Mouse (Mus musculus) c-Kit-positive CD71-negative TER-119-negative erythroid progenitor cells, embryonic 14.5 days (primary cell): Measurements from ENCODE around the gene 1600015I10Rik.
"Not testable (repeated sequence)": the region's sequence is repeated elsewhere in the genome, so short reads cannot be mapped to it uniquely, and the experiment has no call there.

ENCODE experiments used
- DNase-seq: peaks from one replicate; pipeline ENCODE4 v3.0.0-alpha.2; 2013; ENCODE audit warnings: low read depth

The 1600015I10Rik gene

GRCm38 (mm10) chr6:48929595-48929994 lies at the start of gene 1600015I10Rik:
Gene 1600015I10Rik (plus strand): TSS chr6:48929895.
- no peak for DNase-seq

DNA sequence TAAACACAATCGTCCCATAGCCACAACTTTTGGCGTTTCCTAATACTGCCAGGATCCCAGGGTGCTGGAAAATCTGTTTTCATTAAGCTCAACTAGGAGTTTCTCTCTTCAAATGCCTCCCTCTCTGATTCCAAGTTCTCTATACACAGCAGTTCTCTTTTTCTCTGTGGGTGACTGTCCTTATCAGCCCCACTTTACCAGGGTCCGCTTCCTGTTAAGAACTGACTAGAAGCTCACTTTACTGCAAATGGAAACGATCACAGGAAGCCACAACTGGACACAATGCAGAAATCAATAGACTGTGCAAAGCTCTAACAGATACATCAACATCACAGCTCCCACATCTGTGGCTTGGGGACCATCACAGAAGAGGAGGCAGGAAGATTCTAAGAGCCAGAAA lies 35.5 kb upstream of the 1600015I10Rik start:
- DNase-seq, result peak; percentile 35

DNA sequence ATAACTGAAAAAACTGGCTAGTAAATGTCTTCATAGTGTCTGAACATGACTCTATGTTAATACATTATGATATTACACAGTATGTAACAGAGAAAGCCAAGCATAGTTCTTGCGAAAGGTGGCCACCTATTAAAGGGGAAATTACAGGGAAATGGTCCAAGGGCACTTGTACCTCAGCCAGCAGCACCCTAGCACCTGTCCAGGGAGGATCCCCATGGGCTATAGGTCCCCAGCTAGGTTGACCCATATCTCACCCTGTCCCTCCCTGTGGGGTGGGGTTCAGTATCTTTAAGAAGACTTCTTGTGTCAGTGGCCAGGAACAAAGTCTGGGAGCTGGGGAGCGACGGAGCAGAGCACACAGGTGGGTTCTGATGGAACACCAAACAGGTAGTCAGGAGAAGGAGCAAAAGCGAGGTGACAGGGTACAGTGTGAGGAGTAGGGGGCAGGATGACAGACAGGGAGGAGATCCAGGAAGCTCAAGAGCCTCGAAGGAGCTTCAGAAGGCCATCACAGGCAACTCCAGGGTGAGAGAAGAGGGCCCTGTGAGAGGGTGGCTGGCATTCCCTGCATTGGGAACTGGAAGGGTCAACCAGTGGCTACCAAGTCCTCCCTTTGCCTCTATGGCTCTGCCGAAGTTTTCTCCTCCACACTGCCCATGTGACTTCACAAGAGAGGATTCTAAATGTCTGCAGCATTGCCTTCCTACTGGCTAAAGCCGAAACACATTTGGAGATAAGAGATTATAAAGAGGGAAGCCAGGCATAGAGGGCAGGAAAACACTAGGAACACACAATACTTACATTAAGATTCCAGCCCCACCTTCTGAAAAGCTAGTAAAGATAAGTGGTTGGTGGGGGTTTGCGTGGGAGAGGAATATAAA lies 34.5 kb upstream of the 1600015I10Rik start:
- DNase-seq, result no peak

DNA sequence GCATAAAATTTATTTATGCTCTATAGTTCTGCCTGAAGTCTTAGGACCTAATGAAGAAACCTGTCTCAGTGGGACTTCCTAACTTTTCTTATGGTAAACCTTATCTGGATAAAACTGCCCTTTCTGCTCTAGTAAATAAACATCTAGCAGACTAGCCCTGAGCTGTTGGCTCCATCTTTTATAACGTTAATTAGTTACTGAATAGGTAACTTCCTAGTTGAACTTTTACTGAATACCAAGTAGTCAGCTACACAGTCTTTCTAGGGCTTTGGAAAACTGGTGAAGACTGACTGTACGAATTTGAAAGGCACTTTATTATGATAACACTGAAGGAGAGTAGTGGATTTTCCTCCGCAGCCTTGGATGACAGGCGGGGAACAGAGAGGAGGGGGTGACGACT lies 33.8 kb upstream of the 1600015I10Rik start:
- no peak for DNase-seq

- DNase-seq, result no peak
Observed at GRCm38 (mm10) chr6:48896956-48897355, 32.7 kb upstream of the 1600015I10Rik start.

- not testable (repeated sequence) for DNase-seq
Observed at GRCm38 (mm10) chr6:48901316-48901715, 28.4 kb upstream of the 1600015I10Rik start.

DNA sequence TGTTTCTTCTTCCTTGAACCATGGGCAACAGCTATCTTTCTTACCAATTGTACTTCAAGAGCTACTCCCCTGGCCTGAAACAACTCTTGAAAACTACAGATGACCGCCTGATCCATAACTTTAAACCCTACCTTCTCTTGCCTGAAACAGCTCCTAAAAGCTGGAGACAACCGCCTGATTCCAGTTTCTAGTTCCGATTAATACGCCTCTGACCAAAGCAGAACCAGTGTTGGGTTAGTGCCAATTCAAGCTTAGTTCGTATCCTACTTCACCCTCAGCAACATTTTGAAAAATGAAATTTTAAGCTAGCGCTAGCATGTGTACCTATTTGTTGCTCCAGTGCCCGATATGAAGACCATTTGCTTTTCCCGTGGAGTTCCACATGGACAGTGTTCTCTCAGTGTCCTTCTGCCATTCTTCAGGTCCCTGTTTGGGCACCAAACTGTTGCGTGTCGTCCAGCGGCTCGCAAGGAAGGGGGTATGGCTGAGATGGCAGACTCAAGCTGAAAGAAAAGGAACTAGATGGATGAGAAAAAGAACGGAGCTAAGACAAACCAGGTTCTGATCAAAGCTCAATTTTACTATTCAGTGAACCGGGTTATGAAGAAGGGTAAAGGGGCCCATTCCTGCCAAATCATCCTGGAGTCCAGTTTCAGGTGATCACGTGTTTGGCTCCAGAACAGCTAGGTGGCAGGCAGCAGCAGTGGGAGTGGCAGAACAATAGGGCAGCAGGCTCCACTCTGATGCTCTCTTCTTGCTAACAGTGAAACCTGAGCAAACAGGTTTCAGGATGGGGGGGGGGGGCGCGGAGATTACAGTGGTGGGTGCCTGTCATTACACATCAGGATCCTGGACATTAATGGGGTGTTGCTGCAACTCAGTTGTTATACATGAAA lies 26.9 kb upstream of the 1600015I10Rik start:
- no peak for DNase-seq

DNA sequence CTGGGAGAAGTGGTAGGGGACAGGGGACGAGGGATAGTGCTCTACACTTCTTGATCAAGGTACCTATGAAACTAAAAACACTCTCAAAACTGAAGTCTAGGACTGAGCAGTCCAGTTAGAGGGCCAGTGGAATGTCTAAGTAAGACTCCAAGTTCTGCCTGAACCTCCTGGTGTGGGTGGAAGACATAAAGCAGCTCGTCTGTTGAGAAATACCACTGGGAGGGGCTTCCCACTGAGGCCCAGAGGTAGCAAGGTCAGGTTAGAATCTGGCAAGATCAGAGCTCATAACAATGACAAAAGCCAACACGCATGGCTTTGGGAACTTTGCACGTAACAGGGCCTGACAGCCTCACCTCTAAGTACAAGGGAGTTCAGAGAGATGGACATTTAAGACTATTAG lies 26.3 kb upstream of the 1600015I10Rik start:
- DNase-seq, result no peak

DNA sequence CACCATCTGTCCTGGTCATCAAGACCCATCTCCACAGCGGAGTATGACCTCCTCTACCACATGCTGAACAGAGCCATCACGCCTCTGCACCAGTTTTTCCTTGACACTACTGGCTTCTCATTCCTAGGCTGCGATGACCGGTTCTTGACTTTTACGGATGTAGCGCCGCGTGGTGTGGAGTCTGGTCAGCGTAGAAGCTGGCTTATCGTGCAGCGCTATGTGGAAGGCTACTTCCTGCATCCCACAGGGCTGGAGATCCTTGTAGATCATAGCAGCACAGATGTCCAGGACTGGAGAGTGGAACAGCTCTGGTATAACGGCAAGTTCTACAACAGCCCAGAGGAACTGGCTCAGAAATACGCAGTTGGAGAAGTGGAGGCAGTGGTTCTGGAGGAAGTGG lies 24.1 kb upstream of the 1600015I10Rik start:
- DNase-seq, result no peak

DNA sequence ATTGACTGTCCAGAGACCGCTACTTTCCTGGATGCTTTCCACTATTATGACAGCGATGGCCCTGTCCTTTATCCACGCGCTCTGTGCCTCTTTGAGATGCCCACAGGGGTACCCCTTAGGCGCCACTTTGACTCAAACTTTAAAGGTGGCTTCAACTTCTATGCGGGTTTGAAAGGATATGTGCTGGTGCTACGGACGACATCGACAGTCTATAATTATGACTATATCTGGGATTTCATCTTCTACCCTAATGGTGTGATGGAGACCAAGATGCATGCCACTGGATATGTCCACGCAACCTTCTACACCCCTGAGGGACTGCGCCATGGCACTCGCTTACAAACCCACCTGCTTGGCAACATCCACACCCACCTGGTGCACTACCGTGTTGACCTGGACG lies 23.3 kb upstream of the 1600015I10Rik start:
- DNase-seq, result no peak

GRCm38 (mm10) chr6:48909229-48909628 lies 20.5 kb upstream of the 1600015I10Rik start:
- no peak for DNase-seq

DNA sequence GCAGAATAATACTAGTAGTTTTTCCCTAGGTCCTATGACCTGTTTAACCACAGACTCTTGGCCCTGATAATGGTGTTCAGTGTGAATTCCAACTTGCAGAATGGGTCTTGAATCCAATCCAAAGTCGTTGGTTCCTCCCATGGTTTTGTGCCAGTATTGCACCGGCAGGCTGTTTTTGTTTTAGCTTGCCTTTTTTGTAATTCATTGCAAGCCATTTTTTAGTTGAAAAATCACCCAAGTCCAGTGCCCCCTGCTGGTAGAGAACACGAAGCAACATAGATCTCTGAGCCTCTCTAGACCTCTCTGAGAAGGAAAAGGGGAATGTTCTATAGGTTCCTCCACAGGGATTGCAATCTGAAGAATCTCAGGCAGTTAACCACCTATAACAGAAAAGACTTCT lies 17.7 kb upstream of the 1600015I10Rik start:
- peak; percentile 13 for DNase-seq

DNA sequence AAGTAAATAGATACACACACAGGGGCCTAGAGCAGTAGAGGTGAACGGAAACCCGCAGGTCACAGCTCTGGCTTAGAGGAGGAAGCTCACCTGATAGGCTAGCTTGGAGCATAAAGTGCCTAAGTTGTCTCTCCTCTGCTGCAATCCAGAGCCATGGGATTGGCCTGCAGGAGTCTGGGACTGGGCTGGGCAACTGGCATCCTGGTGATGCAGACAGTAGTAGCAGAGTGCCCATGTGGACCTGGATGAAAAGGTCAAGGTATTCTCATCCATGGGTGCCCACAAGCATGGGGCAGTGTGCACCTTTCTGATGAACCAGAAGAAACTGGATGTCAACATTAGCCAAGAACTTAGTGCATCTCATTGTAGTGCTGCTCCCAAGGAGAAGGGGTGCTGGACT lies 16.1 kb upstream of the 1600015I10Rik start:
- DNase-seq, result no peak

DNA sequence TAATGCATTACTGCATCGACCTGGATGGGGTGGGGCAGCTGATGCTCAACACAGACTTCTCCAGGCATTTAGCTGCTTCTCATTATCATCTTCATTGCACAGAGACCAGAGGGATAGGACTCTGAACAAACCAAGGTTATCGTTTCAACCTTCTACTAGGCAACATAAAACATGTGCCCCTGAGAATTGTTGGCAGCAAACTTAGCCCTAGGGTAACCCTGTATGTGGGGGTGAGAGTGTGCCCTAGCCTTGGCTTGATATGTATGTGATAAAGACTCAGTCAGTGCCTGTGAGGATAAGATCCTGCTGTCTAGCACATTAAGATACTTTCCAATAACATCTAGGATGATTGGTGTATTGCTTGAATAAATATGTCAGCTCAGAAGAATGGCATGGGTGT lies 19.9 kb downstream of the 1600015I10Rik start:
- no peak for DNase-seq

DNA sequence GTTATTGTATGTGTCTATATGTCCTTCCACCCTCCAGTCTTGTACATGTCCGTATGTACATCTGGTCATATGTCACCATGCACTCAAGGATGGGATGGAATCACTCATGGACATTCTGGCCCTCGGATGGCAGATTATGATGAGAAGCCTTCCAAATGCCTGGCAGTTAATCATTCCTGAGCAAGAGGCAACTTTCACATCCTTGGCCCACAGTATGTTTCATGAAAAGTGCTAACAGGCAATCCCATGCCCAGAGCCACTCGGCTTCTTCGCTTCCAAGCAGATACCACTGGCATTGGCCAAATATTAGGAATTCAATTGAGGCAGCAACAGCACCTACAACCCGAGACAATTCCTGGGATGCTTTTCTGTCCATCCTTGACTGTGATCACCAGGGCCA lies 21.0 kb downstream of the 1600015I10Rik start:
- DNase-seq, result no peak

- no peak for DNase-seq
Observed at GRCm38 (mm10) chr6:48951630-48952029, 21.9 kb downstream of the 1600015I10Rik start.

DNA sequence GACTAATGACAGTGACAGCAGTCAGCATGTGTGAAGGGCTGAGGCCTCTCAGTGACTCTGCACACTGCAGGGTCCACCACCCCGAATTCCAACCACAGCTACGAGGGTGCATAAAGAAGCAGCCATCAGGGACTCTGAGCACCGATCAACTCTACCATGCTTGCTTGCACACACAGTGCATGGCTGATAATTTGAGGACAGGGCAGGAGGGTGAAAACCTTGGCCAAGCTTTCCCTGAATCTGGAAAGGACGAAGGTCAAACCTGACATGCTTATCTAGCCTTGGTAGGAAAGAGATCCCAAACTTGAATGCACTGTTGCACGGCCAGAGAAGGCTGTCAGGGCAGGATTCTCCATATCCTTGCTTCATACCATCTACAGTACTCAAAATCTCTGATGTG lies 23.5 kb downstream of the 1600015I10Rik start:
- no peak for DNase-seq

DNA sequence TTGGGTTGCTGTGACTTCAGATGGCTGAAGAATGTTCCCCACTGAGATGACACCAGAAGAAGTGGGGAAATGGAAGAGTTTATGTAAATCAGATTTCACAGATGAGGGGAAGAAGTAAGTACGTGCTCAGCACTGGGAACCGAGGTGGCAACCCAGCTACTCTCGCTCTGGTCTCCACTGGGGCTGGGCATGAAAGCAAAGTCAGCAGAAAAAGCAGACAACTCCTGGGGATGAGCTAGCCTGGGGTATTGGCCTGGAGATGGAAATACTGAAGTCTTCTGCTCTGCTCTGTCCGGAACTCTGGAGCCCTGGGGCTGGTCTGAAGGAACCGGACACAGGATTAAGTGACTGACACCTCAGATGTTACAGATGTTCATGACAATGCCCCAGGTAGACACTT lies 24.5 kb downstream of the 1600015I10Rik start:
- no peak for DNase-seq

GRCm38 (mm10) chr6:48954946-48955345 lies 25.3 kb downstream of the 1600015I10Rik start:
- peak; percentile 36 for DNase-seq

- no peak for DNase-seq
Observed at GRCm38 (mm10) chr6:48956785-48957184, 27.1 kb downstream of the 1600015I10Rik start.

DNA sequence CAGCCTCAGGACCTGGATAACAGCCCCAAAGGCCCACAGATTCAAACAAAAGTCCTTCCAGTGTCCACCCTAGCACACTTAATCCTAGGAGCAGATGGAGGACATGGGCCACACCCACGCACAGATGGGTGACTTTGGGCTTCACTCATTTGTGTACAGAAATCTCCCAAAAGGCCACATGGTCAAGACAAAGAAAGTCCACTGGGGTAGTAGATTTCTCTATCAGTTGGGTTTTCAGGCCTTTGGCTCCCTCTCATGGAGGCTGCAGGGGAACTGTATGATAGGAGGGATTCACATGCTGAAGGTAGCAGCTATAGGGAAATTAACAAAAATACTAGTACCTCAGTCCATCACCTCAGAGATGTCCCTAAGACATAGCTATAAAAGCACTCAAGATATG lies 28.4 kb downstream of the 1600015I10Rik start:
- no peak for DNase-seq

DNA sequence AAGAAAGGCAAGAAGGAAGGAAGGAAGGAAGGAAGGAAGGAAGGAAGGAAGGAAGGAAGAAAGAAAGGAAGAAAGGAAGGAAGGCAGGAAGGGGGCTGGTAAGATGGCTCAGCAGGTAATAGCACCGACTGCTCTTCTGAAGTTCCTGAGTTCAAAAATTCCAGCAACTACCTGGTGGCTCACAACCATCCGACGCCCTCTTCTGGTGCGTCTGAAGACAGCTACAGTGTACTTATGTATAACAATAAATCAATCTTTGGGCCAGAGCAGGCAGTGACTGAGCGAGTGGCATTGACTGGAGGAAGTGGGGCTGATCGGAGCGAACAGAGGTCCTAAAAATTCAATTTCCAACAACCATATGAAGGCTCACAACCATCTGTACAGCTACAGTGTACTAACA lies 29.5 kb downstream of the 1600015I10Rik start:
- not testable (repeated sequence) for DNase-seq

DNA sequence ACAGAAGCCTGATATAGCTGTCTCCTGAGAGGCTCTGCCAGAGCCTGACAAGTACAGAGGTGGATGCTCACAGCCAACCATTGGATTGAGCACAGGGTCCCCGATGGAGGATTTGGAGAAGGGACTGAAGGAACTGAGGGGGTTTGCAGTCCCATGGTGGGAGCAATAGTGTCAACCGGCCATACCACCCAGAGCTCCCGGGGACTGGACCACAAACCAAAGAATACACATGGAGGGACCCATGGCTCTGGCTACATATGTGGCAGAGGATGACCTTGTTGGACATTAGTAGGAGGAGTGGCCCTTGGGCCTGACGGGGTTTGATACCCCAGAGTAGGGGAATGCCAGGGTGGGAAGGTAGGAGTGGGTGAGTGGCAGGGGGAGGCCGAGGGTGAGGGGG lies 37.0 kb downstream of the 1600015I10Rik start:
- DNase-seq, result not testable (repeated sequence)
